Mouse (Mus musculus) kidney, embryonic 16.5 days (tissue): ENCODE results near the gene Gm9964. TPM values are rescaled to one million over a fixed set of nuclear protein-coding genes. Genes with fewer than 3 reads are reported as not detected.
"Not testable (repeated sequence)": the region's sequence is repeated elsewhere in the genome, so short reads cannot be mapped to it uniquely, and the experiment has no call there.

Source experiments
- ATAC-seq: fragments of 200-750 bp; cut with Nextera tagmentation; 2 replicates; pipeline ENCODE4 v1.8.0; 2017; ENCODE audit warnings: moderate TSS enrichment; ENCODE audit not compliant: low FRiP score, low TSS enrichment
- H3K27ac ChIP-seq: fragments of 300-500 bp; sonication (generic); 2 replicates; pipeline ENCODE4 v1.5.1; 2014; ENCODE audit warnings: low read length
- H3K27me3 ChIP-seq: fragments of 300-500 bp; sonication (generic); 2 replicates; pipeline ENCODE4 v1.6.1; 2014; ENCODE audit warnings: low read length, control low read depth, mixed read lengths; ENCODE audit not compliant: insufficient read depth
- H3K36me3 ChIP-seq: fragments of 300-500 bp; sonication (generic); 2 replicates; pipeline ENCODE4 v1.6.1; 2014; ENCODE audit warnings: low read length, control low read depth, mixed read lengths; ENCODE audit not compliant: insufficient read depth
- H3K4me1 ChIP-seq: fragments of 300-500 bp; sonication (generic); 2 replicates; pipeline ENCODE4 v1.6.1; 2014; ENCODE audit warnings: low read length, control low read depth, mixed read lengths; ENCODE audit not compliant: insufficient read depth
- H3K4me2 ChIP-seq: fragments of 300-500 bp; sonication (generic); replicated peaks from 2 replicates; pipeline ENCODE4 v1.6.1; 2014; ENCODE audit warnings: low read depth, low read length
- H3K4me3 ChIP-seq: fragments of 300-500 bp; sonication (generic); 2 replicates; pipeline ENCODE4 v1.5.1; 2014; ENCODE audit warnings: mild to moderate bottlenecking, low read length
- H3K9ac ChIP-seq: fragments of 300-500 bp; sonication (generic); replicated peaks from 2 replicates; pipeline ENCODE4 v1.6.1; 2014; ENCODE audit warnings: low read length
- H3K9me3 ChIP-seq: fragments of 300-500 bp; sonication (generic); 2 replicates; pipeline ENCODE4 v1.6.1; 2016; ENCODE audit warnings: low read length, control low read depth
- WGBS: fragments of 180-500 bp; shearing (Covaris S2); extraction: QIAGEN DNeasy Blood & Tissue Kit; methylation state at CpG from one replicate; pipeline ENCODE4 v1.1.7; 2014; 5-methylcytosine and 5-hydroxymethylcytosine counted together
- polyA plus RNA-seq: library from polyadenylated mRNA; unstranded; fragments of >200 nt; fragmentation: Nextera tagmentation; extraction: Ambion mirVana; gene quantifications from 2 replicates; pipeline ENCODE4 v1.2.1, GENCODE M21; 2015

The Gm9964 gene
- polyA plus RNA-seq, 1 experiment from 2014 or later, result not detected

- not testable (repeated sequence) for ATAC-seq, H3K27me3 ChIP-seq, H3K4me2 ChIP-seq, H3K4me3 ChIP-seq, H3K9me3 ChIP-seq, H3K9ac ChIP-seq, H3K36me3 ChIP-seq, H3K27ac ChIP-seq
- peaks cover 32% of the 10 kb centered on the region for H3K4me1 ChIP-seq
- 95% methylated on average over 4 of the region's 4 CpGs for WGBS
Observed at GRCm38 (mm10) chr11:79304245-79304644, 7.5 kb upstream of the Gm9964 start.

GRCm38 (mm10) chr11:79303109-79303508 lies 6.4 kb upstream of the Gm9964 start:
- H3K27ac ChIP-seq, result no peak overlapping the region
- H3K4me1 ChIP-seq, result peaks cover 28% of the 10 kb centered on the region
- no peaks in the 10 kb centered on the region; the same call in 1 of the 2 replicates for H3K27me3 ChIP-seq
- WGBS, result 83% methylated on average over 6 of the region's 6 CpGs
- H3K9me3 ChIP-seq, result no peaks in the 10 kb centered on the region
- H3K9ac ChIP-seq, result no peak overlapping the region
- H3K36me3 ChIP-seq, result no peaks in the 10 kb centered on the region
- H3K4me2 ChIP-seq, result no peak overlapping the region
- ATAC-seq, result no peak
- H3K4me3 ChIP-seq, result no peak overlapping the region

- Histone ChIP-seq H3K4me2 (no peak overlapping the region), H3K4me1 (peaks cover 5% of the 10 kb centered on the region; the same call in 1 of the 2 replicates), H3K27ac (no peak overlapping the region), H3K4me3 (no peak overlapping the region), H3K27me3 (no peaks in the 10 kb centered on the region; the same call in 1 of the 2 replicates), H3K36me3 (no peaks in the 10 kb centered on the region), H3K9me3 (no peaks in the 10 kb centered on the region; the same call in 1 of the 2 replicates), H3K9ac (no peak overlapping the region)
- 82% methylated on average over 9 of the region's 9 CpGs for WGBS
- ATAC-seq, result no peak
Observed at GRCm38 (mm10) chr11:79299719-79300431, 3.2 kb upstream of the Gm9964 start.

- Histone ChIP-seq H3K9me3 (no peaks in the 10 kb centered on the region; the same call in 1 of the 2 replicates), H3K4me1 (peaks cover 31% of the 10 kb centered on the region), H3K36me3 (no peaks in the 10 kb centered on the region), H3K27ac (no peak overlapping the region), H3K4me3 (no peak overlapping the region), H3K9ac (no peak overlapping the region), H3K27me3 (no peaks in the 10 kb centered on the region), H3K4me2 (no peak overlapping the region)
- no peak for ATAC-seq
- 49% methylated on average over 1 of the region's 1 CpGs for WGBS
Observed at GRCm38 (mm10) chr11:79296167-79296566, 539 bp downstream of the Gm9964 start.

GRCm38 (mm10) chr11:79293971-79294370 lies 2.7 kb downstream of the Gm9964 start:
- Histone ChIP-seq H3K27me3 (no peaks in the 10 kb centered on the region), H3K9ac (no peak overlapping the region), H3K4me2 (no peak overlapping the region), H3K9me3 (no peaks in the 10 kb centered on the region; the same call in 1 of the 2 replicates), H3K36me3 (no peaks in the 10 kb centered on the region), H3K4me3 (no peak overlapping the region), H3K27ac (peak overlapping the region; percentile 88), H3K4me1 (peaks cover 47% of the 10 kb centered on the region)
- ATAC-seq, result peak; percentile 89
- WGBS, result 21% methylated on average over 1 of the region's 1 CpGs

- no peak overlapping the region for H3K4me2 ChIP-seq
- peak overlapping the region; percentile 72 for H3K27ac ChIP-seq
- no peaks in the 10 kb centered on the region for H3K27me3 ChIP-seq
- H3K4me1 ChIP-seq, result peaks cover 56% of the 10 kb centered on the region
- no peaks in the 10 kb centered on the region for H3K36me3 ChIP-seq
- ATAC-seq, result no peak
- no peaks in the 10 kb centered on the region; the same call in 1 of the 2 replicates for H3K9me3 ChIP-seq
- no peak overlapping the region for H3K4me3 ChIP-seq
- 82% methylated on average over 3 of the region's 3 CpGs for WGBS
- no peak overlapping the region for H3K9ac ChIP-seq
Observed at GRCm38 (mm10) chr11:79293025-79293424, 3.7 kb downstream of the Gm9964 start.

GRCm38 (mm10) chr11:79292130-79292529 lies 4.6 kb downstream of the Gm9964 start:
- H3K36me3 ChIP-seq, result no peaks in the 10 kb centered on the region
- H3K4me2 ChIP-seq, result no peak overlapping the region
- H3K9ac ChIP-seq, result no peak overlapping the region
- no peaks in the 10 kb centered on the region for H3K27me3 ChIP-seq
- 22% methylated on average over 3 of the region's 3 CpGs for WGBS
- peaks cover 65% of the 10 kb centered on the region for H3K4me1 ChIP-seq
- peak; percentile 69 for ATAC-seq
- peak overlapping the region; percentile 80 for H3K27ac ChIP-seq
- H3K9me3 ChIP-seq, result no peaks in the 10 kb centered on the region; the same call in 1 of the 2 replicates
- H3K4me3 ChIP-seq, result no peak overlapping the region

- Histone ChIP-seq H3K27ac (peak overlapping the region; percentile 80), H3K9ac (no peak overlapping the region), H3K4me2 (no peak overlapping the region), H3K27me3 (no peaks in the 10 kb centered on the region), H3K9me3 (no peaks in the 10 kb centered on the region; the same call in 1 of the 2 replicates), H3K4me1 (peaks cover 63% of the 10 kb centered on the region), H3K36me3 (no peaks in the 10 kb centered on the region), H3K4me3 (no peak overlapping the region)
- WGBS, result 32% methylated on average over 5 of the region's 5 CpGs
- no peak for ATAC-seq
Observed at GRCm38 (mm10) chr11:79291651-79292050, 5.1 kb downstream of the Gm9964 start.

GRCm38 (mm10) chr11:79290473-79290872 lies 6.2 kb downstream of the Gm9964 start:
- Histone ChIP-seq H3K4me1 (peaks cover 68% of the 10 kb centered on the region), H3K27ac (peak overlapping the region; percentile 80), H3K9ac (no peak overlapping the region), H3K27me3 (no peaks in the 10 kb centered on the region), H3K36me3 (no peaks in the 10 kb centered on the region), H3K4me3 (no peak overlapping the region), H3K9me3 (no peaks in the 10 kb centered on the region; the same call in 1 of the 2 replicates), H3K4me2 (no peak overlapping the region)
- ATAC-seq, result no peak
- WGBS, result 47% methylated on average over 2 of the region's 2 CpGs

- no peak overlapping the region for H3K9ac ChIP-seq
- WGBS, result 69% methylated on average over 5 of the region's 5 CpGs
- peaks cover 4% of the 10 kb centered on the region; the same call in 1 of the 2 replicates for H3K9me3 ChIP-seq
- no peak overlapping the region for H3K4me3 ChIP-seq
- no peak for ATAC-seq
- H3K36me3 ChIP-seq, result no peaks in the 10 kb centered on the region
- no peaks in the 10 kb centered on the region for H3K27me3 ChIP-seq
- no peak overlapping the region for H3K4me2 ChIP-seq
- H3K4me1 ChIP-seq, result peaks cover 65% of the 10 kb centered on the region
- peak overlapping the region; percentile 84 for H3K27ac ChIP-seq
Observed at GRCm38 (mm10) chr11:79288913-79289640, 7.6 kb downstream of the Gm9964 start.
